Mouse (Mus musculus) adrenal gland, postnatal 36 days (tissue): Measurements from ENCODE around the gene Cdc14a. TPM values are rescaled to one million over a fixed set of nuclear protein-coding genes. Genes with fewer than 3 reads are reported as not detected.

Source experiments
- total RNA-seq, 2 experiments: library from RNA; stranded (reverse); gene quantifications; 2 replicates each; pipeline ENCODE4 v1.2.3; 2021

The Cdc14a gene
- total RNA-seq, 2 experiments from 2014 or later, result 9.2 to 14.8 TPM

Other genes starting within 250 kb of the Cdc14a start
- gene Gpr88, start 170.5 kb downstream of the Cdc14a start, total RNA-seq, result under 1 TPM; 0.26 to 0.63 TPM
- 10 to 100 TPM; 32.3 to 34.4 TPM for gene Rtca, start 84.2 kb upstream of the Cdc14a start, total RNA-seq
- 10 to 100 TPM; 59.1 to 87.6 TPM for gene Dbt, start 89.0 kb upstream of the Cdc14a start, total RNA-seq
- gene Lrrc39, start 138.9 kb upstream of the Cdc14a start, total RNA-seq, result 1 to 10 TPM; 1.6 to 2.9 TPM
- gene Sass6, start 170.9 kb upstream of the Cdc14a start, total RNA-seq, result 1 to 10 TPM; 2.6 to 3.3 TPM
- gene Trmt13, start 190.6 kb upstream of the Cdc14a start, total RNA-seq, result 10 to 100 TPM; 11.3 to 14.7 TPM
- gene Mfsd14a, start 238.6 kb upstream of the Cdc14a start, total RNA-seq, result 10 to 100 TPM; 61.3 to 61.7 TPM